ENCODE assay signal across 23 mouse cellular contexts in the genomic region with DNA sequence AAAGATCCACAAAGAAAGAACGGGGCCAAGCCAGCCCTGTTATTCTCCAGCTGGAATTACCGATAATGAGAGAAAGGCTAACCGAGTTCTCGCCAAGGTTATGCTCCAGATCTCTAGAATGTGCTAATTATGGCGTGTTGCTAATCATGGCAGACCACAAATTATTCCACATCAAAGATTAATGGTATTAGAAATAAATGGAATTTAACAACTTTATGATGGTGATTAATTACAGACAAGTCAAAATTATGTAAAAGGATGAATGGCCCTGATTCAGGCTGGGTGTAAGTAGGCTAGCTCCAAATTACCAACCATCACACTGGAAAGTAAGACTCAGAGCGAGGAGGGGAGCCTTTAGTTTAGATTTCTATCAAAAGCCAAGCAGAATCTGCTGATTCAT.
DNase-seq lines count a peak whose midpoint lies in the region; ATAC-seq and TF ChIP-seq lines count a peak whose summit lies in the region.
"Had no signal": no experiment of that assay in that cellular context is flagged by ENCODE, and none has a peak within 500 bp of the region (broad histone marks: within the 10 kb centered on the region; RNA-seq: fewer than 3 reads in every experiment).

No protein-coding gene starts in this region.

- no peak overlapping the region for H3K4me2 ChIP-seq in kidney, postnatal 0 days (ENCODE audit: low read length)
- H3K4me2 ChIP-seq: embryonic facial prominence, embryonic 12.5 days; forebrain, embryonic 12.5 days; forebrain, embryonic 15.5 days had no signal

- H3K4me1 ChIP-seq in kidney, postnatal 0 days (replicated peaks; ENCODE audit: insufficient read depth, low read length) = no peaks in the 10 kb centered on the region
- no peaks in the 10 kb centered on the region for H3K4me1 ChIP-seq in kidney, adult 2 months (ENCODE audit: control insufficient read depth, insufficient read depth, low read length)
- H3K4me1 ChIP-seq: embryonic facial prominence, embryonic 10.5 days; embryonic facial prominence, embryonic 12.5 days; forebrain, embryonic 12.5 days had no signal

- H3K4me3 ChIP-seq in kidney, postnatal 0 days (replicated peaks; ENCODE audit: low read depth, low read length) = no peak overlapping the region
- H3K4me3 ChIP-seq in kidney, adult 2 months (ENCODE audit: insufficient read depth, low read depth, low read length) = no peak overlapping the region
- H3K4me3 ChIP-seq: embryonic facial prominence, embryonic 10.5 days; embryonic facial prominence, embryonic 12.5 days; forebrain, embryonic 12.5 days; forebrain, embryonic 15.5 days had no signal

- H3K36me3 ChIP-seq in kidney, postnatal 0 days (ENCODE audit: insufficient read depth, low read length) = no peaks in the 10 kb centered on the region
- no peaks in the 10 kb centered on the region for H3K36me3 ChIP-seq in kidney, adult 2 months (ENCODE audit: control insufficient read depth, insufficient read depth, low read length)
- H3K36me3 ChIP-seq: embryonic facial prominence, embryonic 10.5 days; embryonic facial prominence, embryonic 12.5 days; forebrain, embryonic 12.5 days; forebrain, embryonic 15.5 days had no signal

- no peak for ATAC-seq in kidney, postnatal 0 days (replicated peaks; ENCODE audit: low FRiP score, low read depth)
- ATAC-seq: activated CD4-positive, CD25-positive, alpha-beta regulatory T cell, adult 4 months; forebrain, embryonic 15.5 days; forebrain, postnatal 0 days; Patski had no signal

- no peaks in the 10 kb centered on the region for H3K27me3 ChIP-seq in kidney, postnatal 0 days (ENCODE audit: insufficient read depth, low read length)
- no peaks in the 10 kb centered on the region for H3K27me3 ChIP-seq in kidney, adult 2 months (replicated peaks; ENCODE audit: control insufficient read depth, insufficient read depth, low read length)
- H3K27me3 ChIP-seq: embryonic facial prominence, embryonic 12.5 days; forebrain, embryonic 12.5 days; forebrain, embryonic 15.5 days; Patski had no signal

- TF ChIP-seq CTCF in kidney, postnatal 0 days (IDR thresholded peaks at IDR 0.05; ENCODE audit: low read depth) = no peak
- TF ChIP-seq CTCF in kidney, adult 2 months (conservative IDR thresholded peaks at IDR 0.05; ENCODE audit: insufficient read depth, insufficient read length, low read depth, low read length) = no peak

- TF ChIP-seq POLR2A in kidney, adult 2 months (IDR thresholded peaks at IDR 0.05; ENCODE audit: low read depth, low read length) = no peak

- DNase-seq in kidney, postnatal 0 days (ENCODE audit: low spot score) = peak; percentile 28
- no peak for DNase-seq in kidney, postnatal 25 days
- DNase-seq in kidney, postnatal 14 days = peak; percentile 26
- DNase-seq in kidney, adult 2 months = no peak
- DNase-seq in Muller cell, postnatal 12 days (ENCODE audit: inconsistent ontology term) = peak; percentile 98
- DNase-seq in brain, adult 2 months (ENCODE audit: low read depth, low spot score) = peak; percentile 18
- DNase-seq in right cerebral cortex, adult 18-20 months = no peak
- DNase-seq in urinary bladder, adult 2 months (ENCODE audit: low spot score) = no peak
- DNase-seq: adrenal gland, adult 8-10 months; adrenal gland, postnatal 14 days; adrenal gland, postnatal 36 days; cerebellum, adult 11-12 months; cerebellum, adult 2 months; cerebellum, adult 9-10 months; cerebellum, postnatal 10 days; cerebellum, postnatal 25 days; forebrain, postnatal 0 days had no signal

- WGBS in kidney, postnatal 0 days = 72% methylated on average over 6 of the region's 6 CpGs
- WGBS in kidney, adult 2 months = 79% methylated on average over 6 of the region's 6 CpGs

- no peak overlapping the region for H3K9ac ChIP-seq in kidney, postnatal 0 days (ENCODE audit: low read depth, low read length)
- H3K9ac ChIP-seq: embryonic facial prominence, embryonic 12.5 days; forebrain, embryonic 12.5 days; forebrain, embryonic 15.5 days; forebrain, postnatal 0 days had no signal

- no peak overlapping the region for H3K27ac ChIP-seq in kidney, postnatal 0 days
- H3K27ac ChIP-seq in kidney, adult 2 months (ENCODE audit: insufficient read depth, low read depth, low read length) = no peak overlapping the region
- H3K27ac ChIP-seq: embryonic facial prominence, embryonic 10.5 days; embryonic facial prominence, embryonic 12.5 days; forebrain, embryonic 12.5 days; forebrain, embryonic 15.5 days had no signal

- no peaks in the 10 kb centered on the region for H3K9me3 ChIP-seq in kidney, postnatal 0 days (replicated peaks; ENCODE audit: low read length)
- H3K9me3 ChIP-seq: embryonic facial prominence, embryonic 10.5 days; embryonic facial prominence, embryonic 12.5 days; forebrain, embryonic 12.5 days; forebrain, embryonic 15.5 days had no signal

Comparison
In these comparisons a context has a peak if more than half of its experiments do, and no peak if none do; other contexts are left out.
1. DNase-seq: peak in kidney, postnatal 0 days (single experiment), kidney, postnatal 14 days (single experiment), Muller cell, postnatal 12 days (single experiment) and brain, adult 2 months (single experiment); none in kidney, postnatal 25 days (0 of 2), kidney, adult 2 months (single experiment), right cerebral cortex, adult 18-20 months (single experiment) and urinary bladder, adult 2 months (single experiment).